Mouse (Mus musculus): ENCODE measurements around the gene Pagr1b. TPM values are rescaled to one million over a fixed set of nuclear protein-coding genes. Genes with fewer than 3 reads are reported as not detected.

Pagr1b gene
- polyA plus RNA-seq, 1 experiment = 0.90 TPM

GRCm38 (mm10) chr7:127019306-127019960 is 3.1 kb upstream of the Pagr1b start:
- 0 out of 2 replicates have a peak, but pooled peaks cover 1% of the 10 kb centered on the region for H3K36me3 ChIP-seq (ENCODE audit: control insufficient read depth, insufficient read depth, low read length)
- TF ChIP-seq CTCF (IDR thresholded peaks at IDR 0.05; ENCODE audit: control insufficient read depth, insufficient read depth, insufficient replicate concordance, low read depth, low read length) = no peak
- TF ChIP-seq POLR2A (IDR thresholded peaks at IDR 0.05; ENCODE audit: control insufficient read depth, low read depth, low read length) = no peak
- no peak overlapping the region for H3K27ac ChIP-seq (ENCODE audit: control insufficient read depth, insufficient read depth, low read depth, low read length)

DNA sequence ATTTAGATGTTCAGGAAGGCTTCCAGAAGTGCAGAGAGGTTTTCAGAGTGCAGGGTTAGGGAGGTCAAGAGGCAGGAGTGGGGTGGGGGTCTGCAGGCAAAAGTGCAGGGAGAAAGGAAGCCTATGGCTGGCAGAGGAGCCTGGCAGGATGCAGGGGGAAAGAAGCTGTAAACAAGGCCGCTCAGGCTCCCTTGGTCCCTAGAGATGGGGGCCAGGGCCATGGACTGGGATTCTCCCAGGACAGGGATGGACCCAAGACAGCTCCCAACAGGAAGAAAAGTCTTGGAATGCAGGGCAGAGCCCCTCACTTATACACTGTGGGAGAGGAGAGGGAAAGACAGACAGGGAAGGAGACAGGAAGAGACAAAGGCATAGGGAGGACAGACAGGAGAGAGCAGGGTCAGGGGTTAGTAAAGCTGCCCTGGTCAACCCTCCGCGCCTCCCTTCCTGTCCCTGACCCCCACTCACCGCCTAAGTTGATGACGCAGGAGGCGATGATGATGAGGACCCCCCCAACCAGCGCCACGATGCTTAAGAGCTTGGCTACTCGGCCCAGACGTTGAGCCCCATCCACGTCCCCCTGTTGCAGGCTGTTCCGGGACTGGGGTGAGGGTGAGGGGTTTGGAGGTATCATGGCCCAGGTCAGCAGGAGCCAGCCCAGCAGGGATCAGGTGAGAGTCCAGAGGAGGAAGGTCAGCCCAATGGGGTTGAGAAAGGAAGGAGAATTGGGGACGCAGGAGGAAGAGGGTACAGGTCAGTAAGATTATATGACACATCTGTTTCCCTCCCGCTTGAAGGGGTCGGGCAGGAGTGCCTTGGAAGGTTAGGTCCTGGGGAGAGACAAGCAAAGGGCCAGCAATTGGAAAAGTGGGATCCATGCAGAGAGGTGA is 2.4 kb upstream of the Pagr1b start:
- H3K4me3 ChIP-seq (ENCODE audit: control insufficient read depth, low read depth, low read length) = no peak overlapping the region
- TF ChIP-seq CTCF (IDR thresholded peaks at IDR 0.05; ENCODE audit: control insufficient read depth, insufficient read depth, insufficient replicate concordance, low read depth, low read length) = no peak
- TF ChIP-seq POLR2A (IDR thresholded peaks at IDR 0.05; ENCODE audit: control insufficient read depth, low read depth, low read length) = no peak
- peaks cover 25% of the 10 kb centered on the region for H3K4me1 ChIP-seq (ENCODE audit: control insufficient read depth, insufficient read depth, low read length)
- H3K27me3 ChIP-seq (ENCODE audit: control insufficient read depth, insufficient read depth, low read length) = no peaks in the 10 kb centered on the region
- H3K36me3 ChIP-seq (ENCODE audit: control insufficient read depth, insufficient read depth, low read length) = 0 out of 2 replicates have a peak, but pooled peaks cover 1% of the 10 kb centered on the region
- H3K27ac ChIP-seq (ENCODE audit: control insufficient read depth, insufficient read depth, low read depth, low read length) = no peak overlapping the region

More at GRCm38 (mm10) chr7:127019306-127019960, 3.1 kb upstream of the Pagr1b start:
- H3K4me1 ChIP-seq (ENCODE audit: control insufficient read depth, insufficient read depth, low read length) = peaks cover 25% of the 10 kb centered on the region
- no peak overlapping the region for H3K4me3 ChIP-seq (ENCODE audit: control insufficient read depth, low read depth, low read length)
- H3K27me3 ChIP-seq (ENCODE audit: control insufficient read depth, insufficient read depth, low read length) = no peaks in the 10 kb centered on the region

GRCm38 (mm10) chr7:127017950-127018345 is 1.7 kb upstream of the Pagr1b start:
- H3K4me1 ChIP-seq (ENCODE audit: control insufficient read depth, insufficient read depth, low read length) = peaks cover 25% of the 10 kb centered on the region
- H3K36me3 ChIP-seq (ENCODE audit: control insufficient read depth, insufficient read depth, low read length) = 0 out of 2 replicates have a peak, but pooled peaks cover 1% of the 10 kb centered on the region
- no peak overlapping the region for H3K27ac ChIP-seq (ENCODE audit: control insufficient read depth, insufficient read depth, low read depth, low read length)
- no peak for TF ChIP-seq CTCF (IDR thresholded peaks at IDR 0.05; ENCODE audit: control insufficient read depth, insufficient read depth, insufficient replicate concordance, low read depth, low read length)
- no peak for TF ChIP-seq POLR2A (IDR thresholded peaks at IDR 0.05; ENCODE audit: control insufficient read depth, low read depth, low read length)
- no peaks in the 10 kb centered on the region for H3K27me3 ChIP-seq (ENCODE audit: control insufficient read depth, insufficient read depth, low read length)
- no peak overlapping the region for H3K4me3 ChIP-seq (ENCODE audit: control insufficient read depth, low read depth, low read length)

- TF ChIP-seq CTCF (IDR thresholded peaks at IDR 0.05; ENCODE audit: control insufficient read depth, insufficient read depth, insufficient replicate concordance, low read depth, low read length) = peak; percentile 68
- TF ChIP-seq POLR2A (IDR thresholded peaks at IDR 0.05; ENCODE audit: control insufficient read depth, low read depth, low read length) = peak; percentile 83
These were observed 976 bp upstream of the Pagr1b start, which contains the start of gene Pagr1a for GRCm38 (mm10) chr7:127016971-127017949. TSS of gene Pagr1a (minus strand) at chr7:127017352.

DNA sequence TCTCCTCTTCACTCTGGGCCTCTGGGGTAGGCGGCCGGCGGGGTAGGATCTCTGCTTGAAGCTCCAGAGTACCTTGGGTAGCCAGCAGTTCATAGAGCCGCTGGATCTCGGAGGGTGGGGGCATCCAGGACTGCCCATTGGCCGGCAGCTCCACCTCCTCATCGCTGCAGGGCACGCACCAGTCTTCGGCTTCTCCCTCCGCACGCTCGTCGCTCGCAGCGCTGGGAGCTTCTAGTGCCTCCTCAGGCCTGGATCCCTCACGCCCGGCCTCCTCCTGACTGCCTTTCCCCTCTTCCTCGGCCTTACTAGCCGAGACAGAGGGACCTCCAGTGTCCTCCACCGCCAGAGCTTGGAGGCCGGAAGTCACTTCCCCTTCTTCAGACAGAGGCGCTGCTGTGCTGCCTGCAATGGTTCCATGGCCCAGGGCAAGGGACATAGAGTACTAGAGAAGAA is 228 bp upstream of the Pagr1b start:
- Histone ChIP-seq H3K27ac (ENCODE audit: control insufficient read depth, insufficient read depth, low read depth, low read length) (peak overlapping the region; percentile 83), H3K27me3 (ENCODE audit: control insufficient read depth, insufficient read depth, low read length) (no peaks in the 10 kb centered on the region), H3K4me3 (ENCODE audit: control insufficient read depth, low read depth, low read length) (peak overlapping the region; percentile 87), H3K4me1 (ENCODE audit: control insufficient read depth, insufficient read depth, low read length) (peaks cover 21% of the 10 kb centered on the region), H3K36me3 (ENCODE audit: control insufficient read depth, insufficient read depth, low read length) (0 out of 2 replicates have a peak, but pooled peaks cover 1% of the 10 kb centered on the region)
- no peak for TF ChIP-seq CTCF (IDR thresholded peaks at IDR 0.05; ENCODE audit: control insufficient read depth, insufficient read depth, insufficient replicate concordance, low read depth, low read length)
- TF ChIP-seq POLR2A (IDR thresholded peaks at IDR 0.05; ENCODE audit: control insufficient read depth, low read depth, low read length) = no peak

More at GRCm38 (mm10) chr7:127016971-127017949, 976 bp upstream of the Pagr1b start, which contains the start of gene Pagr1a:
- H3K36me3 ChIP-seq (ENCODE audit: control insufficient read depth, insufficient read depth, low read length) = 0 out of 2 replicates have a peak, but pooled peaks cover 1% of the 10 kb centered on the region
- peak within 1 kb of the TSS; percentile 83 for H3K27ac ChIP-seq (ENCODE audit: control insufficient read depth, insufficient read depth, low read depth, low read length)
- peak within 1 kb of the TSS; percentile 87 for H3K4me3 ChIP-seq (ENCODE audit: control insufficient read depth, low read depth, low read length)
- H3K4me1 ChIP-seq (ENCODE audit: control insufficient read depth, insufficient read depth, low read length) = peaks cover 22% of the 10 kb centered on the region
- H3K27me3 ChIP-seq (ENCODE audit: control insufficient read depth, insufficient read depth, low read length) = no peaks in the 10 kb centered on the region

DNA sequence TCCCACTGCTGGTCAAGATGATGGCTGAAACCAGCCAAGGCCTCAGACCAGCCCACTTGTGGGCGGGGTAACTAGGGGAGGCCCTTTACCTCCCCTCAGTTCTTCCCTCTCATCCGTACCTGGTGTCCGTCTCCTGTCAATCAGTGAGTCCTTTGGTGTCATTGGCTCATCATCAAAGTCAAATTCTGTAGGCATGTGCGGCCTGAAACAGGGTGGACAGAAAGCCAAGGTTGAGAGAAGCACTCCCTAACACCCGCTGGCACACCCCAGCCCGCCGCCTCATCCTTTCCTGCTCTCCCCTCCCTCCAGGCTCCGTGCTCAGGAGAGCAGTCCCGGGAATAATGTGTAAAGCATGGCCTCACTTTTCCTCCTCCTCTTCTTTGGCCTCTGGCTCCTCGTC is 203 bp downstream of the Pagr1b start:
- H3K4me1 ChIP-seq (ENCODE audit: control insufficient read depth, insufficient read depth, low read length) = peaks cover 19% of the 10 kb centered on the region
- TF ChIP-seq POLR2A (IDR thresholded peaks at IDR 0.05; ENCODE audit: control insufficient read depth, low read depth, low read length) (no peak), CTCF (IDR thresholded peaks at IDR 0.05; ENCODE audit: control insufficient read depth, insufficient read depth, insufficient replicate concordance, low read depth, low read length) (no peak)
- peak overlapping the region; percentile 87 for H3K4me3 ChIP-seq (ENCODE audit: control insufficient read depth, low read depth, low read length)
- 0 out of 2 replicates have a peak, but pooled peaks cover 1% of the 10 kb centered on the region for H3K36me3 ChIP-seq (ENCODE audit: control insufficient read depth, insufficient read depth, low read length)
- H3K27me3 ChIP-seq (ENCODE audit: control insufficient read depth, insufficient read depth, low read length) = no peaks in the 10 kb centered on the region
- peak overlapping the region; percentile 83 for H3K27ac ChIP-seq (ENCODE audit: control insufficient read depth, insufficient read depth, low read depth, low read length)
